Mouse (Mus musculus) erythroid progenitor cell, adult 5-6 weeks (primary cell): ENCODE data around the gene Fuk. TPM values are rescaled to one million over a fixed set of nuclear protein-coding genes. Genes with fewer than 3 reads are reported as not detected.
"Not testable (repeated sequence)": the region's sequence is repeated elsewhere in the genome, so short reads cannot be mapped to it uniquely, and the experiment has no call there.

Source experiments
- ATAC-seq: replicated peaks from 2 replicates; pipeline ENCODE4 v1.8.0; 2016; ENCODE audit warnings: moderate number of reproducible peaks, mild to moderate bottlenecking, moderate TSS enrichment, inconsistent platforms; ENCODE audit not compliant: poor library complexity, low FRiP score, severe bottlenecking
- total RNA-seq, 2 experiments: library from RNA; stranded (forward) in 1 of 2; stranded (reverse) in 1 of 2; fragments of 150-400 nt in 1 of 2; fragments of 186-747, 209-891 nt in 1 of 2; gene quantifications; 2 replicates each; pipeline versions ENCODE4 v1.2.3 to v1.2.4; 2015 to 2017; ENCODE audit warnings: low replicate concordance in 2 of 2

Gene Fuk
- total RNA-seq (2015; ENCODE audit: low replicate concordance), result 0.42 TPM in 1 of 2 replicates, not detected in the other
- total RNA-seq (2017; ENCODE audit: low replicate concordance), result 0.51 and 1.4 TPM in 2 replicates

- peak; percentile 100 for ATAC-seq
Observed at GRCm38 (mm10) chr8:110901839-110902578, at the start of gene Fuk. Fuk (minus strand) TSS chr8:110902488.

DNA sequence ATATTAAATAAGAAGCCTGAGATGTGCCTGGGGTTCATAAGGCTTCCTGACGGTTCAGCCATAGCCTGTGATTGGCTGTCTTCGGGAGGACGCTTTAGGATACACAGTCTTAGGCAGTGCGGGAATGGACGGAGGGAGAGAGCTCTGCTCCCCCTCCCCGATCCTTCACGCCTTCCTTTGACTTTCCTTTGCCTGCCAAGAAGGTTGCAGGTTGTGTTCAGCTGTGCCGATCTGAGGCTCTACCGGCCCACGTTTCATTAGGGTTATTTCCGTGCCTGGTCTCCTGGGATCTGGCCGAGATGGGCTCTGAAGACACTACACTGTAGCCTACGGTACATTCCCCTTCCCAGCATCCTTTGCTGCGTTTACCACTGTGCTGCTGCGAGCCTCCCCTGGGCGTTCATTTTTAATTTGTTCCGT, 47.8 kb upstream of the Fuk start:
- ATAC-seq, result no peak

- ATAC-seq, result no peak
Observed at GRCm38 (mm10) chr8:110945716-110946115, 43.4 kb upstream of the Fuk start.

- ATAC-seq, result no peak
Observed at GRCm38 (mm10) chr8:110944276-110944876, 42.1 kb upstream of the Fuk start.

- ATAC-seq, result no peak
Observed at GRCm38 (mm10) chr8:110941453-110941948, 39.2 kb upstream of the Fuk start.

DNA sequence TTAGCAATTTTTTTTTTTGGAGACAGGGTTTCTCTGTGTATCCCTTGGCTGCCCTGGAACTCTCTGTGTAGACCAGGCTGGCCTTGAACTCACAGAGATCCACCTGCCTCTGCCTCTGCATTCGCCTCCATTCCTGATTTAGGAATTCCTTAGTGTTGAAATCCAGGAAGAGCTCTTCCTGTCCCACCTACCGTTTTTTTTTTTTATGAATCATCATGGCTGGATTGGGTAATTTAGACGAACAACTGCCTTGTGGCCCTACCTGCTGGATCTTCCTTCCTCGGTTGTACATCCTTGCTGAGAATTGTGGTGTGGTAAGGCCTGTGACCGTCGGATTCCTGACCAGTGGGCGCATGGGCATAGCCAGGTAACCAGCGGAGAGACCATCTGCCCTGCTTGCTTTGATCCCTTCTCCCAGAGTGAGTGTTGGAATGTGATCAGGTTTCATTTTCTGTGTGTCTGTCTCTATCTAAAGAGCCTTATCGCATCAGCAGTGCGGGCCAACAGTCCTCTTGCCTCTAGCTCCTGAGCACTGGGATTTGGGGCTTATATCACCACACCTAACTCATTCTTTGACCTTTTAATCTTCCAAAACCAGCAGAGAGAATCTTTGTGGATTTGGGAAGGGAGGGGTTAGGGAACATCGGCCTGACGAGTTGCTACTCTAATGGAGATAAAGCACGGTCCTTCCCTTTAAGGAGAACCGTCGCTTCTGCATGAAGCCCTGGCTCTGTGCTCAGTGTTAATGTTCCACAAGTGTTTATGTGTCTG, 38.6 kb upstream of the Fuk start:
- ATAC-seq, result 0 out of 2 replicates have a peak, but pooled peaks have one; percentile 41

- no peak for ATAC-seq
Observed at GRCm38 (mm10) chr8:110938882-110939589, 36.7 kb upstream of the Fuk start.

- ATAC-seq, result no peak
Observed at GRCm38 (mm10) chr8:110936217-110936616, 33.9 kb upstream of the Fuk start.

- no peak for ATAC-seq
Observed at GRCm38 (mm10) chr8:110933272-110933671, 31.0 kb upstream of the Fuk start.

GRCm38 (mm10) chr8:110932444-110932843, 30.2 kb upstream of the Fuk start:
- ATAC-seq, result no peak

DNA sequence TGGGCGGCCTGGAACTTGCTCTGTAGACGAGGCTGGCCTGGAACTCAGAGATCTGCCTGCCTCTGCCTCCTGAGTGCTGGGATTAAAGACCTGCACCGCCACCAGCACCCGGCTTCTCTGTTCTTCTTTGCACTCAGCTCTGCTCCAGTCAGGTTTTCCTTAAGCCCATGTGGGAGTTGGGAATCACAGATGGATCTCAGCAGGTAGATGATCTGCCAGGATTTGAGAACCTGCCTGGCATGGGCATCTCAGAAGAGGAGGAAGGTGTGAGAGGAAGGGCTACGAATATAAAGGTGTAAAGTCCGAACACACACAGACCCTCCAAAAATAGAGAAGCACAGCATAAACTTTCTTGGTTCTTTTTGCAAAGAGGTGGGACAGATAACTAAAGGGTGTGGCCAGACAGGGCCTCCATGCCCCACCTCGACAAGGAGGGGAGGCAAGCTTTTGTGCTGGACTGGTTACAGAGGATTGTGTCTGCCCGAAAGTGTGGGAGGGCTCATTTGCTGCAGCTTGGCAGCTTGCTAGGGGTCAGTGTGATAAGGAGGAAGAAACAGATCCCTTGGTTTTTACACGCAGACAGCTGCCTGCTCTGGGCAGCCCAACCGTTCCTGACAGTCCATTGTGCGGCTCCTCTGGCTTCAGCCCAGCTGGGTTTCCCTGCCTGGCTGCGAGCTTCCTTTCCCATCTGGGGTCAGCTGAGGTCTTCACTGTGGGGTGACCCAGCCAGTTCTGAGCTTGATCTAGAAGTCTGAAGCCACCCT, 29.1 kb upstream of the Fuk start:
- peak; percentile 64 for ATAC-seq

- ATAC-seq, result not testable (repeated sequence)
Observed at GRCm38 (mm10) chr8:110929672-110930071, 27.4 kb upstream of the Fuk start.

GRCm38 (mm10) chr8:110929066-110929465, 26.8 kb upstream of the Fuk start:
- peak; percentile 75 for ATAC-seq

GRCm38 (mm10) chr8:110928435-110928834, 26.1 kb upstream of the Fuk start:
- 0 out of 2 replicates have a peak, but pooled peaks have one; percentile 5 for ATAC-seq

GRCm38 (mm10) chr8:110926690-110927089, 24.4 kb upstream of the Fuk start:
- ATAC-seq, result no peak

GRCm38 (mm10) chr8:110925691-110926140, 23.4 kb upstream of the Fuk start:
- ATAC-seq, result no peak

DNA sequence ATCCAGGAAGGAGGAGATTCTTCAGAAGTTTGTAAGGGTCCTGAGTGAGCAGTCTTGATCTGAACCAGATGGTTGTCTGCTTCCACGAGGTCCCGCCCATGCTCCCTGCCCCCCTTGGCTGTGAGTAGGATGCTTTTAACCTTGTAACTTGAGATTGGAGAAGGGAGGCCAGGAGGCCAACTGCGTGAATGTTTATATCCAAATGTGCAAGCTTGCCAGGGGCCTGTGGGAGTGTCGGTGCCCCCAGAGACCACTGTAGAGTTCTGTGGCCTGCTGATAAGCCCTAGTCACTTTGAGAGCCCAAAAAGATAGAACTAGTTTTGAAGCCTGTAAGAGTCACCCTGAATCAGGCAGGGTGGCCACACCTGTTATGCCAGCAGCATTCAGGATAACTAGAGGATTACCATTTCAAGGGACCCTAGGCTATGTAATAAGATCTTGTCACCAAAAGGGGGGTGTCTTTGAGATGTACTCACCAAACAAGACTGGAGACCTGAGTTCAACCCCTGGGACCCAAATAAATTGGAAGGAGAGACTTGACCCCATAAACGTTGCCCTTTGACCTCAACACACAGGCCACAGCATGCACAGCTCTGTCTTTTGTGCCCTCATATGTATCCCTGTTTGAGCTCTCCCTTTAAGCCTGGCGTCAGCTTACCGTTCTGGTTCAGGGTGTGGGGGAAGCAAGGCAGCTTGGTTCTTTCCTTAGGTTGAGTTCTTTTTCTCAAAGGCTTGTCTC, 19.4 kb upstream of the Fuk start:
- ATAC-seq, result peak; percentile 75

DNA sequence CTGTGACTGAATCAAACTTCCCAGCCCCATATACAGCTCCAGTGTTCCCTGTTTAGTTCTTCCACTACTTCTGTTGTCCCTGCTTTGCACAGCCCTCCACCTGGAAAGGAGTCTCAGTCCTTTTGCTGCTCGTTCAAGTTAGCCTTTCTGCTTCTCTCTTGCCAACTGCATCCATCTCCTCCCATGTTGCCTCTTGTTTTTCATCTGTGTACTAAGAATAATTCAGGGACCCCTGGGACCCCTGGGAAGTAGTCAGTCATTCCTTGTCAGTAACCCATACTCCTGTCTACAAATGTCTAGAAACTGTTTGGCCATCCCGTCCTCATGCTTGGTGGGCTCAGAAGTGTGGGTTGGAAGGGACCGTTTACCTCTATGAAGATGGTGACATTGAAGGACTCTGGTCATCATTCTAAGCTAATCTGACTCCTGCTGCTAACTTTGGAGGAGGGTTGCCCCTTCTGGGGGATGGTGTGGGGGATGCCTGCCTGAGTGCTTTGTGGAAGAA, 18.5 kb upstream of the Fuk start:
- no peak for ATAC-seq
